Mouse (Mus musculus) small intestine, adult 2 months (tissue): Measurements from ENCODE around the gene Mcat.

Experiments used
- CTCF ChIP-seq: fragments of 200-500 bp; IDR thresholded peaks from 2 replicates; pipeline ENCODE4 v1.5.1; 2012; ENCODE audit warnings: low read depth, mild to moderate bottlenecking, control low read depth, inconsistent platforms, low read length, moderate library complexity, mixed read lengths; ENCODE audit not compliant: insufficient replicate concordance, insufficient read length; ENCODE audit errors: extremely low read depth
- POLR2A ChIP-seq: fragments of 200-500 bp; IDR thresholded peaks from 2 replicates; pipeline ENCODE4 v1.6.1; 2012; ENCODE audit warnings: low read depth, mild to moderate bottlenecking, control low read depth, inconsistent platforms, low read length, moderate library complexity

- TF ChIP-seq POLR2A (no peak), CTCF (no peak)
Measured at GRCm38 (mm10) chr15:83563327-83563856, at the start of gene Mcat, which contains the start of gene Tspo.
